Mouse (Mus musculus) neural tube, embryonic 12.5 days (tissue): Measurements from ENCODE around the gene Mymk. TPM values are rescaled to one million over a fixed set of nuclear protein-coding genes. Genes with fewer than 3 reads are reported as not detected.

Experiments used
- ATAC-seq: fragments of 200-750 bp; cut with Nextera tagmentation; 2 replicates; pipeline ENCODE4 v1.8.0; 2017; ENCODE audit warnings: low read depth, mild to moderate bottlenecking, moderate TSS enrichment, moderate library complexity; ENCODE audit not compliant: low FRiP score
- H3K27ac ChIP-seq: fragments of 300-500 bp; sonication (generic); 2 replicates; pipeline ENCODE4 v1.5.1; 2016
- H3K27me3 ChIP-seq: fragments of 300-500 bp; sonication (generic); replicated peaks from 2 replicates; pipeline ENCODE4 v1.6.1; 2016; ENCODE audit warnings: mild to moderate bottlenecking
- H3K36me3 ChIP-seq: fragments of 300-500 bp; sonication (generic); 2 replicates; pipeline ENCODE4 v1.6.1; 2016; ENCODE audit warnings: mild to moderate bottlenecking
- H3K4me1 ChIP-seq: fragments of 300-500 bp; sonication (generic); 2 replicates; pipeline ENCODE4 v1.6.1; 2016
- H3K4me2 ChIP-seq: fragments of 300-500 bp; sonication (generic); replicated peaks from 2 replicates; pipeline ENCODE4 v1.6.1; 2016; ENCODE audit warnings: mild to moderate bottlenecking
- H3K4me3 ChIP-seq: fragments of 300-500 bp; sonication (generic); 2 replicates; pipeline ENCODE4 v1.5.1; 2016
- H3K9ac ChIP-seq: fragments of 300-500 bp; sonication (generic); 2 replicates; pipeline ENCODE4 v1.6.1; 2016; ENCODE audit warnings: mild to moderate bottlenecking
- H3K9me3 ChIP-seq: fragments of 300-500 bp; sonication (generic); 2 replicates; pipeline ENCODE4 v1.6.1; 2016; ENCODE audit warnings: mild to moderate bottlenecking
- WGBS: fragments of 180-500 bp; shearing (Covaris S2); methylation state at CpG from one replicate; pipeline ENCODE4 v1.1.7; 2016; 5-methylcytosine and 5-hydroxymethylcytosine counted together
- polyA plus RNA-seq: library from polyadenylated mRNA; unstranded; fragments of >200 nt; fragmentation: Nextera tagmentation; extraction: Ambion mirVana; gene quantifications from 2 replicates; pipeline ENCODE4 v1.2.1, GENCODE M21; 2016

Gene Mymk
- polyA plus RNA-seq, 1 experiment from 2014 or later: 6.4 TPM

DNA sequence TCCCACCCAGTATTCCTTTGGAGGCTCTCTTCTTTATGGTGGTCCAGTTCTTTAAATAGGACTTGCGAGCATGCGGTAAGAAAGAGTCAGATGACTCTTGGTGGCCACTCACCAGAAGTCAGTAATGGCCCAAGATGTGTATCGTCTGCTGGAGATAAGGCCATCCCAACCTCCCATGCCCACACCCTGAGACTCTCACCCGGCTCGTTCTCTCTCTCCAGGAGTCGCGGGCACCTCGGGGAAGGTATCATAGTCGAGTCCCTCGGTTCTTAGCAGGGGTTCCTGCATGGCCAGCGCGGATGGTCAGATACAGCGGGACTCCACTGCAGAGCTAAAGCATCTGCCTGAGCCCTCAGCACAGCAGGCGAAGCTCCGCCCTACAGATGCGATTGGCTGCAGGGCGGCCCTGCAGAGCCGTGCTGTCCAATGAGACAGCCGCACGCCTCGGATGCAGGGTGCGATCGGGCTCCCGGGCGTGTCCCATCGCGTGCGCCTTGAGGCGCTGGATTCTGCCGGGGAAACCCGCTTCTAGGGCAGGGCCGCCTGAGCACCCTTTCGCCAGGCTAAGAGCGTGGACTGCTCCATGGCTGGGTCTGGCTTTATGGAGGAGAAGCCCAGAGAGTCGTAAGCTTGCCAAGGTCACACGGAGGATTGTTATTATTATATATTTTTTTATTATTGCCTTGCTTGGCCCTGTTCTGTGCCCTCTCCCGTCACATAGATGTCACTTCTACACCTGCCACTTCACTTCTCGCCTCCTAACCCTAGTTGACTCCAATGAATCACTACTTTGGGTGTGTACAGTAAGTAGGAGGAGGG lies 44.2 kb downstream of the Mymk start, which contains the start of gene Slc2a6:
Gene Slc2a6, minus strand, starts transcription at position 381 of the 819 bp plus-strand sequence.
- no peak within 1 kb of the TSS for H3K27ac ChIP-seq
- H3K4me2 ChIP-seq: peak within 1 kb of the TSS; percentile 57
- H3K27me3 ChIP-seq: no peaks in the 10 kb centered on the region
- H3K4me1 ChIP-seq: peaks cover 12% of the 10 kb centered on the region; the same call in 1 of the 2 replicates
- H3K9me3 ChIP-seq: no peaks in the 10 kb centered on the region
- H3K36me3 ChIP-seq: no peaks in the 10 kb centered on the region
- H3K4me3 ChIP-seq: peak within 1 kb of the TSS; percentile 30
- peak within 1 kb of the TSS; percentile 47 for H3K9ac ChIP-seq
- 2% methylated on average over 38 of the region's 38 CpGs for WGBS
- peak; percentile 98 for ATAC-seq

DNA sequence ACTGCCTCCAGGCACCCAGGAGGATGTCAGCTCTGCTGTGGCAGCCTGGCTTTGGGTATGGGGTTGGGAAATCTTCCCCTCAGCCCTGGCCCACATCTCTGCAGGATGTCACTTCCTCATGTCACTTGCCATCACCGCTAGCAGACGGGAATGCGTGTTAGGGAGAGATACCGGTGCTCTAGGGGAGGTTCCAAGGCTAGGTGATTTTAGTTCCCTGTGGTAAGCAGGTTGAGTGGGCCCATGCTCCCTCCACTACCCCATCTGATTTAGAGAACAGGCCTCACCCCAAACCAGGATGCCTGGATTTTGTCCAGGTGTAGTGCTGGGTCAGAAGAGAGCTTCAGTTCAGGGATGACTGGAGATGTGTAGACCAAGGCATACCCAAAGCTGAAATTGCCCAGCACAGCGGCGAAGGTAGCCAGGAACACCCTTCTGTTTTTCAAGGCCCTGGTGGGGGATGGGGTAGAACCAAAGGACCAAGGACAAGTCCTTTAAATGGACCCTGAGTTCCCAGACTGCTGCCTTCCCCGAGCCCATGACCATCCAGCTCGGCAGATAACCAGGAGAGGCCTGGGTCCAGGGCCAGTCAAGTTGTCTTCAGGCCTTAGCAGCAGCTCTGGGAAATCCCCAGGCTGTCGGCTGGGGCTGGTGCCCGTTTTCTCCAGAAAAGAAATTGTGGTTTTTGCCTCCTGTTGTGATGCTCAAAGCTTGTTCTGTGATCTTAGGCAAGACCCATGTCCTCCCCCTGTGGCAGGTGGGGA lies 44.9 kb downstream of the Mymk start:
- Histone ChIP-seq H3K27me3 (no peaks in the 10 kb centered on the region), H3K9ac (no peak overlapping the region; the same call in 1 of the 2 replicates), H3K9me3 (no peaks in the 10 kb centered on the region), H3K4me1 (peaks cover 12% of the 10 kb centered on the region; the same call in 1 of the 2 replicates), H3K4me3 (peak overlapping the region; percentile 30), H3K36me3 (no peaks in the 10 kb centered on the region), H3K4me2 (peak overlapping the region; percentile 57), H3K27ac (no peak overlapping the region)
- no peak for ATAC-seq
- 75% methylated on average over 10 of the region's 10 CpGs for WGBS

DNA sequence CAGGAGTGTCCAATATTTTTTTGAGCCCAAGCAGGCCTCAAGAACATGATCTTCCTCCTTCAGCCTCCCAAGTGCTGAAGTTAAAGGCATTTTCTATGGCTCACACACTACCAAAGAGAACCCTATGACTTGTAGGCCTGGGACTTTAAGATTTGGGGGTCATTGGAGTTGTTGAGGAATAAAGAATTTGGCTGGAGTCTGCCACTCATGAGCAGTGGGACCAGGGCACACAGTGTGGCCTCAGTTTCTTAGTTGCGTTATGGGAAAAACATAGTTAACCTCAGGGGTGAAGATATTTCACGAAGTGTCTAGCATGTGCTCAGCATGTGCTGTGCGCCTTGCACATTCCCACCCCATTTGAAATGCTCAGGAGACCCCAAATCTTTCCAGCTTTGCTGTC lies 45.6 kb downstream of the Mymk start:
- H3K36me3 ChIP-seq: no peaks in the 10 kb centered on the region
- H3K9ac ChIP-seq: no peak overlapping the region
- H3K27me3 ChIP-seq: no peaks in the 10 kb centered on the region
- no peak for ATAC-seq
- H3K9me3 ChIP-seq: no peaks in the 10 kb centered on the region
- H3K4me3 ChIP-seq: no peak overlapping the region
- H3K4me2 ChIP-seq: no peak overlapping the region
- H3K27ac ChIP-seq: no peak overlapping the region
- peaks cover 12% of the 10 kb centered on the region; the same call in 1 of the 2 replicates for H3K4me1 ChIP-seq
- WGBS: 94% methylated on average over 3 of the region's 3 CpGs

DNA sequence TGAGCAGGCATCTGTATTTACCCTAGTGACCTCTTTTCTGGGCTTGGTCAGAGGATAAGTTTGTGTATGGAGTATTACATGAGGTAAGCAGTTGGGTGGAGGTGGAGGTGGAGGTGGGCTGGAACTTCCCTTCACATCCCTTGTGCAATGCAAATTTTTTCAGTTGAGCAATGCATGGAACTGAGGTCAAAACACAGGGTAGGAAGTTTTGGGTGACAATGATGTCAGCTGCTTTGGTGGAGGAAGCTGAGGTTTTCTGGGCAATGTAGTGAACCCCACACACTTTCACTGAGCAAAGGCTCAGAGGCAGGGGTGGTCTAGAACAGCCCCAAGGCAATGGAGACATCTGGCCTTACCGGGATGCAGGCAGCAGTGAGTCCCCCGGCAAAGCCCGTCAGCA lies 46.4 kb downstream of the Mymk start:
- Histone ChIP-seq H3K4me1 (peaks cover 12% of the 10 kb centered on the region; the same call in 1 of the 2 replicates), H3K4me2 (no peak overlapping the region), H3K27ac (no peak overlapping the region), H3K27me3 (no peaks in the 10 kb centered on the region), H3K36me3 (no peaks in the 10 kb centered on the region), H3K9me3 (no peaks in the 10 kb centered on the region), H3K4me3 (no peak overlapping the region), H3K9ac (no peak overlapping the region)
- WGBS: 83% methylated on average over 3 of the region's 3 CpGs
- ATAC-seq: no peak

DNA sequence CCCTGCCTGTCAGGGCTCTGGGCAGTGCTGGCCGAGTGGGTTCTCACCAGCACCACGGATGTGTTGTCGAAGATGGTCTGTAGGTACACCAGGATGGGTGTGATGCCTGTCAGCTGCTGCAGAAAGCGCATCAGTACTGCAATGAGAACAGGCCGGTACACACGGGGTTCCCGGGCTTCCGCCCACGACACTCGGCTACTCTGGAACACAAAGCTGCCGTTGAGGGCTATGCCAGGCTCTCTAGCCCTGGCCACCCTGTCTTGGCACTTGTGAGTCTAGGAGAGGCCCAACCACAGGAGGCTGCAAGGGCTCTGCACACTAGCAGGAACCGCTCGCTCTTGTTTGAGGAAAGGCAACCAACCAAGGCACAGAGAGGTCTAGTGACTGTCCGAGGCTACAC lies 47.8 kb downstream of the Mymk start:
- H3K27me3 ChIP-seq: no peaks in the 10 kb centered on the region
- H3K4me3 ChIP-seq: no peak overlapping the region
- peaks cover 11% of the 10 kb centered on the region for H3K36me3 ChIP-seq
- H3K4me2 ChIP-seq: no peak overlapping the region
- WGBS: 89% methylated on average over 14 of the region's 14 CpGs
- H3K4me1 ChIP-seq: peaks cover 12% of the 10 kb centered on the region; the same call in 1 of the 2 replicates
- H3K9me3 ChIP-seq: no peaks in the 10 kb centered on the region
- no peak overlapping the region for H3K27ac ChIP-seq
- H3K9ac ChIP-seq: no peak overlapping the region
- ATAC-seq: no peak

DNA sequence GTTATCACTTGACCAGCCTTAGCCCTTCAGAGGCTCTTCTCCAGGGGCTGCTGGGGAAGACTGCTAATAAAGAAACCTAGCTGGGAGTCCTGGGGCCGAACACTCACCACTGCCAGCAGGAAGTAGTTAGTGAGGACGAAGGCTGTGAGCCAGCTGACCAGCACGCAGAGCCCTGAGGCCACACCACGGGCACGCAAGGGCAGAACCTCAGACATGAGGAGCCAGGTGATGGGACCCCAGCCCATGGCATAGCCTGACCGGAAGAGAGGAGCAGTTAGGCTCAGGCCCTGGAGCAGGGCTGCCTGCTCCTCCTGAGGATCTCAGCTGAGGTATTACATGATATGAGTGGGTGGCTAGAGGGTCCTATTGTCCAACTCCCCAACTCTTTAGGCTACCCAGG lies 49.4 kb downstream of the Mymk start:
- Histone ChIP-seq H3K27ac (no peak overlapping the region), H3K9ac (no peak overlapping the region), H3K36me3 (peaks cover 27% of the 10 kb centered on the region), H3K4me2 (no peak overlapping the region), H3K4me3 (no peak overlapping the region), H3K4me1 (peaks cover 6% of the 10 kb centered on the region; the same call in 1 of the 2 replicates), H3K27me3 (no peaks in the 10 kb centered on the region), H3K9me3 (no peaks in the 10 kb centered on the region)
- ATAC-seq: no peak
- 80% methylated on average over 6 of the region's 6 CpGs for WGBS

DNA sequence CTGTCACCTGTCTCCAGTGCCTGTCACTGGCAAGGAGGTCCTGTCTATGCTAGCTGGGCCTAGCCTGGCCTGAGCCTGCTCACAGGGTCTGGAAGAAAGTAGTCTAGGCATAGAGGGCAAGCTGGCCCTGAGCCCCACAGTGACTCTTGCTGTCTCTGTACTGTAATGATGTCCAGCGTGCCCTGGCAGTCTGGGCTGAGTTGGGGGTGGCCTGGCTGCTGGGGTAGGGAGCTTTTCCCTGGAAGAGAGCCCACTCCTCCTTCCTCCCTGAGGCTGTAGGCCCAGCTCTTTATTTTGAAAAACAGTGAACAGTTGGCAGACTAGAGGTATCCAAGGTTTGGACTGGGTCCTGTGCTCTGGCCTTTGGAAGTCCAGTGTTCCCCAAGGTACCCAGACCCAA lies 50.9 kb downstream of the Mymk start:
- no peak overlapping the region for H3K4me2 ChIP-seq
- WGBS: 85% methylated on average over 1 of the region's 1 CpGs
- H3K36me3 ChIP-seq: peaks cover 42% of the 10 kb centered on the region
- no peak overlapping the region for H3K9ac ChIP-seq
- no peaks in the 10 kb centered on the region for H3K27me3 ChIP-seq
- no peak for ATAC-seq
- H3K9me3 ChIP-seq: no peaks in the 10 kb centered on the region
- H3K4me3 ChIP-seq: no peak overlapping the region
- no peak overlapping the region for H3K27ac ChIP-seq
- no peaks in the 10 kb centered on the region for H3K4me1 ChIP-seq

DNA sequence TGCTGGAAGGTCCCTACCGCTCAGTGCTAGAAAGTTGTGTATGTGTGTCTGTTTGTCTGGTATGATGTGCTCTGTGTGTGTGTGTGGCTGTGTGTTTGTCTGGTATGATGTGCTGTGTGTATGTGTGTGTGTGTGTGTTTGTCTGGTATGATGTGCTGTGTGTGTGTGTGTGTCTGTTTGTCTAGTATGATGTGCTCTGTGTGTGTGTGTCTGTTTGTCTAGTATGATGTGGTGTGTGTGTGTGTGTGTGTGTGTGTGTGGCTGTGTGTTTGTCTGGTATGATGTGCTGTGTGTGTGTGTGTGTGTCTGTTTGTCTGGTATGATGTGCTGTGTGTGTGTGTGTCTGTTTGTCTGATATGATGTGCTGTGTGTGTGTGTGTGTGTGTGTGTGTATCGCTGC lies 52.4 kb downstream of the Mymk start:
- Histone ChIP-seq H3K4me2 (no peak overlapping the region), H3K27ac (no peak overlapping the region), H3K36me3 (peaks cover 57% of the 10 kb centered on the region), H3K9ac (no peak overlapping the region), H3K9me3 (no peaks in the 10 kb centered on the region), H3K27me3 (no peaks in the 10 kb centered on the region), H3K4me1 (no peaks in the 10 kb centered on the region), H3K4me3 (no peak overlapping the region)
- WGBS: 100% methylated on average over 2 of the region's 2 CpGs
- no peak for ATAC-seq

DNA sequence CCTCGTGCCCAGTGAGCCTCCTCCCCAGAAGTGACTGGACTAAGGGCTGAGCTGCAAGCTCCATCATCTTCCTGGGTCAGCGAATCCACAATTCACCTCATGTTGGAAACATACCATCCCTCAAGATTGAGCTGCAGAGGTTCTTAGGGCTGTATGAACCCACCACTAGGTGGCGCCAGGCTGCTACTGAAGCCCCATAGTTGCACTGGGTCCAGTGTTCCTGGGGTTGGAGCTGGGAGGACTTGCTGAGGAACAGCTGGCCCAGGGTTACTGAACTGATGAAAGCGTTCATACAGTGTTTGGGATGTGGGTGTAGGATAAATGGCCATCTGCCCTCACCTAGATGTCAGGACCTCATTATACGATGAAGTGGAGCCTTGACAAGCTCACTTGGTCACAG lies 54.2 kb downstream of the Mymk start:
- H3K27ac ChIP-seq: no peak overlapping the region
- H3K4me3 ChIP-seq: no peak overlapping the region
- no peak overlapping the region for H3K9ac ChIP-seq
- H3K4me1 ChIP-seq: no peaks in the 10 kb centered on the region
- no peak overlapping the region for H3K4me2 ChIP-seq
- peak; percentile 53; the same call in 1 of the 2 replicates for ATAC-seq
- H3K27me3 ChIP-seq: no peaks in the 10 kb centered on the region
- WGBS: 54% methylated on average over 5 of the region's 5 CpGs
- H3K9me3 ChIP-seq: no peaks in the 10 kb centered on the region
- H3K36me3 ChIP-seq: peaks cover 71% of the 10 kb centered on the region

Other genes starting within 250 kb of the Mymk start
- gene Abo, start 207.2 kb downstream of the Mymk start, polyA plus RNA-seq: not detected in 2 replicates
- gene Surf6, start 169.3 kb downstream of the Mymk start, polyA plus RNA-seq: 28.8 and 30.2 TPM in 2 replicates
- gene Med22, start 161.5 kb downstream of the Mymk start, polyA plus RNA-seq: 112 and 115 TPM in 2 replicates
- gene Rpl7a, start 161.4 kb downstream of the Mymk start, polyA plus RNA-seq: 467 and 486 TPM in 2 replicates
- 55.3 and 55.7 TPM in 2 replicates for gene Surf2, start 155.8 kb downstream of the Mymk start, polyA plus RNA-seq
- gene Surf1, start 155.6 kb downstream of the Mymk start, polyA plus RNA-seq: 56.3 and 59.5 TPM in 2 replicates
- 137 and 140 TPM in 2 replicates for gene Surf4, start 138.3 kb downstream of the Mymk start, polyA plus RNA-seq
- 0.20 TPM in 1 of 2 replicates, not detected in the other for gene Stkld1, start 138.1 kb downstream of the Mymk start, polyA plus RNA-seq
- gene Rexo4, start 107.8 kb downstream of the Mymk start, polyA plus RNA-seq: 41.1 and 42.3 TPM in 2 replicates
- gene Adamts13, start 98.8 kb downstream of the Mymk start, polyA plus RNA-seq: not detected in 2 replicates
- gene Cacfd1, start 62.3 kb downstream of the Mymk start, polyA plus RNA-seq: 124 and 130 TPM in 2 replicates
- gene Slc2a6, start 44.2 kb downstream of the Mymk start, polyA plus RNA-seq: 6.1 and 7.9 TPM in 2 replicates
- gene Adamtsl2, start 7.2 kb upstream of the Mymk start, polyA plus RNA-seq: 6.4 and 9.3 TPM in 2 replicates
- gene Fam163b, start 70.3 kb upstream of the Mymk start, polyA plus RNA-seq: 0.74 and 0.80 TPM in 2 replicates
- gene Dbh, start 93.1 kb upstream of the Mymk start, polyA plus RNA-seq: 0.57 and 0.79 TPM in 2 replicates
- 3.8 and 3.9 TPM in 2 replicates for gene Sardh, start 176.2 kb upstream of the Mymk start, polyA plus RNA-seq